Mouse (Mus musculus): Measurements from ENCODE around the gene Dhx29.

Gene Dhx29

DNA sequence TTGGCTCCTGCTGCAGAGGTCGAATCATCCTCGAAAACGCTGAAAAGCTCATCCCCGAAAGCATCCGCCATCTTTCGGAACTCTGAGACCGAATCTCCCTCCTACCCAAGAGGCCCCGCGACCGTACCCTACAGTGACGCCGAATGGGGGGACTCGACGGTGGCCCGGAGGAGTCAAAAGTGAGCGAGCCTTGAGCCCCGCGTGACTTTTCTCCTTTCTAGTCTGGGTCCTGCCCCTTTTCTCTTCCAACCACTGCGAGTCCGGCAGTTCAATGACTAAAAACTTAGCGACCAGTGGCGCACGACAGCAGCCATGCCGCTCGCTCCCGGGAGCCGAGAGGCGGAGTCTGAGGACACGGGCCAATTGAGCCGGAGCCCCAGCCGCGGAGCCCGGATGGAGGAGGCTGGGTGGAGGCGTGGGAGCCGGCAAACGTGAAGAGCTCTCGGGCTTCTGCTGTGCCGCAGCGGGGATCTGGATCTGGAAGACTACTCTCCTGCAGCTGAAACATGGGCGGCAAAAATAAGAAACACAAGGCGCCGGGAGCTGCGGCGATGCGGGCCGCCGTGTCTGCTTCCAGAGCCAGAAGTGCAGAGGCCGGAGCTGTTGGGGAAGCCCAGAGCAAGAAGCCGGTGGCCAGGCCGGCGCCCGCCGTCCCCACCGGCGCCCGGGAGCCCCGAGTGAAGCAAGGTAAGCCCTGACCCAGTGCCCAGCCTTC lies at the start of gene Dhx29, which contains the start of gene Mtrex:
Gene Dhx29, plus strand, starts transcription at position 168 of the 715 bp plus-strand sequence.
Gene Mtrex, minus strand, starts transcription at position 112 of the 715 bp plus-strand sequence.
- DNase-seq (ENCODE audit: extremely low spot score, low spot score), result peak; percentile 99

DNA sequence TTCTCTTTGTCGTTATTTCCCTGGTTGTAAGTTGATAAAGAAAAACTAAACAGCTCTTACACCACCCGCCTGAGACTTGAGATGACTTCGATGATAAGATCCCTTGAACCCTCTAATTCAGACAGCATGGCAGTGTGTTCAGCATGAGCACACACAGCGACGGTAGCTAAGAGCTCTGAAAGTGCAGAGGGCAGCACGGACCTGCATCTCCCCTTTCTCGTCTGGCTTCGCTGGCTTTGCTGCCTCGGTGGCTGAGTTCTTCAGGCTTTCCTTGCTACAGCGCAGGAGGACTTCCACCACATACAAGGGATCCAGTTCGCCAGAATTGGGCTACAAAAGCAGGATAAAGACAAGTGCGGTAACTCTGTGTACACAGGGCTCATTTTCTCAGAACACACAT lies 40.0 kb upstream of the Dhx29 start:
- DNase-seq (ENCODE audit: extremely low spot score, low spot score), result no peak

DNA sequence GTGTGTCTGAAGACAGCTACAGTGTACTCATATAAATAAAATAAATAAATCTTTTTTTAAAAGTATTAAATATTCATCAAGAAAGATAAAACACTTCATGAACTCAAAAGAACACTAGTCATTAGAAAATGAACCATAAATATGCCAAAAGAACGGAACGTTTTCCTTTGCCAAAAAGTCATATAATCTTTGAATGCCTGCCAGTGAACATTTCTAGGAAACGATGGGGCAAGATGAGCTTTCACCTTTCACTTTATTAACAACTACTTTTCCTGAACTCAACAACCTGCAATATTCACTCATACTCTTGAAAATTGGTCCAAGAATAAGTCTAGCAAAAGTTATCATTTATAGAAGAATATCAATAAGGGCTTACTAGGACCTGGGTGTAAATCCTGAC lies 25.1 kb upstream of the Dhx29 start:
- DNase-seq (ENCODE audit: extremely low spot score, low spot score), result no peak

DNA sequence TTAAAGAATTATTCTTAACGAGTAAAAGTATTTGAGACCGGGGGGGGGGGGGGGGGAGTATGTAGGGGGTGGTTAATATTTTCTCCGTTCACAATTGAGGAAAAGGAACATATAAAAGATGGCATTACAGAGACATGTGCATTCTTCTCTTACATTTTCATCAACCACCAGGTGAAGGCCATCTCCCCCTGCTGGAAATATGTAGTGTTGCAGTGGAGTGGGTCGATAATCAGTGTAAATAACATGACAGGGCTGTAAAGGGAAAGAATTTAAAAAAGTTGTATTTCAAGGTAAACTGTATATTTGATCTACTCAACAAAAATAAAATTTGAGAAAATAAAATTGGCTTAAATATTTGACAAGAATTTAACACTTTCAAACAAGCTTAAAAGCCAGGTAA lies 17.6 kb upstream of the Dhx29 start:
- peak; percentile 24 for DNase-seq (ENCODE audit: extremely low spot score, low spot score)

DNA sequence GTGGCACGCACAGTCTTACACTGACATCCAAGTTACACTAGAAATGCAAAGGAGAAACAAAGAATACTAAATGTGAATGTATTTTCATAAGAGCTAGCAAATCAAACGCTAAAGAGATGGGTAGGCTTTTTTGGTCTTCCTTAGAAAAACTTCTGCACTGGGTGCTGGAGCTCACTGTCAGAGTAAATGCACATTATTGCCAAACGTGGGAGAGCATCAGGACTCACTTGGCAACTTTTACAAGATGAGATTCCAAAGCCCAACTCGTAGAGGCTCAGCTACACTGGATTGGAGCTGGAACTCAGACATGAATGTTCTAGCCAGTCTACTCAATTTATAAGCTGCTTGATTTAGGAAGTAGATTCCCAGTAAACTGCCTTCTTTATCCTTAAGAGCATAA lies 16.8 kb upstream of the Dhx29 start:
- DNase-seq (ENCODE audit: extremely low spot score, low spot score), result no peak

DNA sequence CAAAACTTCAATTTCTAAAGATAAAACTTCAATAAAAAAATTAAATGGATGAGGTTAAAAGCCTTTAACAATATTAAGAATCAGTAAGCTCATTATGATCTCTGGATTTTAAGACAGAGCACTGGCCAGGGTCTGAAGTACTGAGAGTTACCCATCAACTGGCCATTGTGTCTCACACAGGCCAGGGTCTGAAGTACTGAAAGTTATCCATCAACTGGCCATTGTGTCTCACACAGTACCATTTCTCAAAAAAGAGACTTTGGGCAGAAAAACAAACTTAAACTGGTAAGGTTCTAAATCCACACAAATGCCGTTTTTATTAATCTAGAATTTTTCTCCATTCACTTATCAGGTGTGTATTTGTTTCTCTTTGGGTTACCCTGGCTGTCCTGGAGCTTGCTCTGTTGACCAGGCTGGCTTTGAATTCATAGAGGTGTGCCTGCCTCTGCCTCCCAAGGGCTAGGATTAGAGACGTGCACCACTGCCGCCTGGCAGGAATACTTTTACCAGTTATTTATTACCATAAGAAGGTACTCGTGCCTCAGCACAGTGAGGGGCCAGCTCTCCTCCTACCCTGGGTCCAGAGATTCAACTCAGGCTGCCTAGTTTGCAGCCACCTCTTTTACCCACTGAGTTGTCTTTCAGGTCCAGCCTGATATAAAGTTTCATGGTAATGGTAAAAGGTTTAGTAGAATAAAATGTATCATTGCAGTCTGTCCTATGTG lies 8.0 kb upstream of the Dhx29 start:
- DNase-seq (ENCODE audit: extremely low spot score, low spot score), result no peak

DNA sequence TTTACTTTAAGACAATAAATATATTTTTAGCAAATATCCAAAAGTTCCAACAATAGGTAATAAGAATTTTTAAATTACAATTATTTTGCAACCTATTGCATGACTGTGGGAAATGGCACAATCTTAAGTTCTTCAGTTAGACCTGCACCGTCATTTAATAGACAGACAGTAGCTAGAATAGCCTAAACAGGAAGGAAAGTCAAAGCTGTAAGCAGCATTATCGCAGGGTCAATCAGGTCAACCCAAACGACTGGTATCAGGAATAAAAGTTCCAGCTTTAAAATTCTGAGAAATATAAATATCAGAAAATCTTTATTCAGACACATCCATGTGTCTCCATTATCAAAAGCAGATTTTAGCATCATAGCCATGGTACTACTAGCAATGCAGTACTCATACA lies 6.3 kb upstream of the Dhx29 start:
- DNase-seq (ENCODE audit: extremely low spot score, low spot score), result no peak

DNA sequence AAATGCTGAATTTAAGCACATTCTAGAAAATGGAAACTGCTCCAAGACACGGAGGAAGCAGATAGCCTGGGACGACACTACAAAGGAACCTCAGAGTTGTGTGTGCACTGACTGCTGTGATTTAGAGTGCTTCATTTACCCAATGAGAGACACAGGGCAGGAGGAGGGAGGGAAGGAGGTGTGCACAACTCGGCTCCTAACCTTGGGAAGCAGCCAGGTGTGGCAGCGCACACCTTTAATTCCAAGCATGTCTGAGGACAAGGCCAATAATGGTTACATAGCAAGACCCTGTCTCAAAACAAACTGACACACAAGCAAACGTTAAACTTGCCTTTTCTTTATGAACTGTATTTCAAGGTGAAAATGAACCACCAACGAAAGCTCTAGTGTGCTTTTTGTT lies 2.0 kb upstream of the Dhx29 start:
- DNase-seq (ENCODE audit: extremely low spot score, low spot score), result no peak

DNA sequence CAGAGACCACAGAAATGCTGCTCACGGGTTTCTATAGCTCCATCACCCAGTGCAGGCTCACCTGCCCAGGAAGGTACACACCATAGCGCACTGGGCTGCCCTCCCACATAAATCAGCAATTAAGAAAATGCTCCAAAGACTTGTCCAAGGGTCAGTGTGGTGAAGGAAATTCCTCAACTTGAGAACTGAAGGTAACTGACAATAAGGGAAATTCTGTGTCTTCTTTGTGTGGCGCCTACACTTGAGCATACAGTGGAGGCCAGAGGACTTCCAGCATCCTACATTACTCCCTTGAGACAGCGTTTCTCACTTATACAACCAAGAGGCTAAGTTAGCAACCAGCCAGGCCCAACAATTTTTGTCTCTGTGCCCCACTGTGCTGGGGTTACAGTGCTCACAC lies 1.3 kb upstream of the Dhx29 start:
- no peak for DNase-seq (ENCODE audit: extremely low spot score, low spot score)

DNA sequence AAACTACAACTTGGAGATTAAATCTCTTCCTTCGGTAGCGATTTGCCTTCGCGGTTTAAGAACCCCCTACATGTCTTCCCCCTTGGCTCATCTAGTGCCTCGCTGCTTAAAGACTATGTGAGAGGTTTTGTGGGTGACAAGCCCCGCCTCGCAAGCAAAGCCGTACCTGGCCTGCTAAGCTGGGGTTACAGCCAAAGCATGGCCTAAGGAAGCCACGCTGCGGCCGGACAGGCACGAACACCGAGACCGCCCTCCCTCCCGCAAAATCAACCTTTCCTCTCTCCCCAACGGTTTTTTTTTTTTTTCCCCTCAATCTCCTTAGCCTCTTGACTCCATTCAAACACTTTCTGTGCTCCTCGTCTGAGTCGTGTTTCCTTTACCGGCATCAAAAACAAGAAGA lies 458 bp upstream of the Dhx29 start:
- DNase-seq (ENCODE audit: extremely low spot score, low spot score), result no peak

DNA sequence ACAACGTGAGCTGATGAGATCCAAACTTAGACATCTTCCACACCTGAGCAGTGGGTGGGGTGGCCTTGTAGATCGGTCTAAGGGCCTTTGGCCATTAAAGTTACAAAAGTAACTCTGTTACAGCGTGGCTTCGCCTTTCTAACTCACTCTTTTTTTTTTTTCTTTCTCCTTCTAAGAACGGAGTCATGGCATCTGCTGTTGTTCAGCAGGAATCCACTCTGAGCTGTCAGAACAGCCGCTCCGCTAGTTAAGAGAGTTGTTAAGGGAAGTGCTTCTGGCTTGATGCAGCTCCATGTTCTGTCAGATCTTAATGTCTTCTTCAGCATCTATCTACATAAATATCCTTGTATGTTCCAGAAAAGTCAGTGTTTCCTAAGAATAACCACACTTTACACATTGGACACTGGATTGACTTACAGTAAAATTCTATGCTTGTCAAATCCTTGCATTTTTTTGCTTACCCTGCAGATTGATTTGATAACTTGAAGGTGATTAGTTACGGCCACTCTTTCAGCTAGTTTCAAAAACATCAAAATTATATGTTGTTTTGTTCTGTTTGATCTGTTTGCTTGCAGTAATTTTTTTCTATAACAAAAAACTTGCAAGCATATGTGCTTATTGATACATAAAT lies 899 bp downstream of the Dhx29 start:
- no peak for DNase-seq (ENCODE audit: extremely low spot score, low spot score)

DNA sequence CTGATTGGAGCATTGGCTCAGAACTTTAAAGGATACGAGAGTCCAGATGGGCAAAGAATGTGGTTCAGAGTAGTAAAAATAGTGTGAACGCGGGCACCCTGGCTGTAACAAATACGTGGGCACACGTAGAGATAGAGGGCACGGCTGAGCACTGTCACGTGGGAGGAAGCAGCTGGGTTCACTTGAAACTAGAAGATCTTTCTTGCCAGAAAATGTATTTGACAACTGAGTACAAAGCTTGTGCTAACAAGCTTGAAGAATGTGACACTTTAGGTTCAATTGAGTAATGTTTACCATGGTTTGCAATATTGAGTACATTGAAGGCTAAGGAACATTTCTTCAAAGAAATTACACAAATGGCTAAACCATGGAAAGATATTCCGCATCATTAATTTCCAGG lies 10.9 kb downstream of the Dhx29 start:
- DNase-seq (ENCODE audit: extremely low spot score, low spot score), result no peak

DNA sequence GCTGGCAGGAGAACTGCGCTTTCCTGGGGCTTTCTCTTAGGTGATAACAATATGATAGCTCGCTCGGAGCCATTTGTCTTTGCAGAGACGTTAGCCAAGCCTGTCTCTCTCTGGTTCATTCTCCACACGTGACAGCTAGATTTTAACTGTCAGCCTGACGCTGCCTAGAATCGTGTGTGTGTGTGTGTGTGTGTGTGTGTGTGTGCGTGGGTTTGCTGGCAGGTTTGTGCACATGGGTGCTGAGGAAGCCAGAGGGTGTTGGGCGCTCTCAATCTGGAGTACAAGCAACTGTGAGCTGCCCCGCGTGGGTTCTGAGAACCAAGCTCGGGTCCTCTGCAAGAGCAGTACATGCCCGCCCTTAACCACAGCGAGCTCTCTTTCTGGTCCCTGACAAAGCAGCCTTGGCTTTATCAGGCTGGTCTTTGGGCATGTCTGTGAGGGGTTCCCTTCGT lies 14.7 kb downstream of the Dhx29 start:
- DNase-seq (ENCODE audit: extremely low spot score, low spot score), result no peak

DNA sequence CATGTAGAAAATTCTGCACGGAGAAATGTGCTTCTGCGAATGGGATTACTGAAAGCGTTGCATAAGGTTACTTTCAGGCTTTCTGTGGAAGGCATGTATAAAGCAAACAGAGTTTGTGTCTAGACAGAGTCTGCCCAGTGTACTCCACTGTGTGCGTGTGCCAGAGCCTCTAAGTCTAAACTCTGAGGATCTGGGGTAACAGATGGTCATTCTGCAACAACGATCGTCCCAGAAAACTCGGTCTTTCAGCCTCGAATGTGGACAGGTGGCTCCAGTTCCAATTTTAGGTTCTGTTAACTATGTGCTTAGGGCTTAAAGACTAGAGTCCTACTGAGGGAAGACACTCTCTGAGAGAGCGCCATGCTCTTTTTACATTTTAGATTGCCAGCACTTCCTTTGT lies 18.1 kb downstream of the Dhx29 start:
- DNase-seq (ENCODE audit: extremely low spot score, low spot score), result no peak

DNA sequence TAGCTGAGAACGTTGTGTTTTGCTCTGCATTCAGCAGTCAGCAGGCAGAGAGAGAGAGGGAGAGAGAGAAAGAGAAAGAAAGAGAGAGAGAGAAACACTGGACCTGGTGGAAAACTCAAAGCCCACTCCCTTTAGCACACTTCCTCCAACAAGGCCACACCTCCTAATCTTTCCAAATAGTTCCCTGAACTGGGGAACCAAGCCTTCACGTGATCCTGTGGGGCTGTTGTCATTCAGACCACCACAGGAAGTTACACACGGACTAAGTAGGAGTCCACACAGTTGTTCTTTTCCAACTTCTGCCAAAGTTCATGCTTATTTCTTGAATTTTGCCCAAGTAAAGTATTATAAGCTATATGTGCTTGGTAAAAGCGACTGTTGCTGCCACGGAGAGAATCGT lies 18.6 kb downstream of the Dhx29 start:
- DNase-seq (ENCODE audit: extremely low spot score, low spot score), result no peak

DNA sequence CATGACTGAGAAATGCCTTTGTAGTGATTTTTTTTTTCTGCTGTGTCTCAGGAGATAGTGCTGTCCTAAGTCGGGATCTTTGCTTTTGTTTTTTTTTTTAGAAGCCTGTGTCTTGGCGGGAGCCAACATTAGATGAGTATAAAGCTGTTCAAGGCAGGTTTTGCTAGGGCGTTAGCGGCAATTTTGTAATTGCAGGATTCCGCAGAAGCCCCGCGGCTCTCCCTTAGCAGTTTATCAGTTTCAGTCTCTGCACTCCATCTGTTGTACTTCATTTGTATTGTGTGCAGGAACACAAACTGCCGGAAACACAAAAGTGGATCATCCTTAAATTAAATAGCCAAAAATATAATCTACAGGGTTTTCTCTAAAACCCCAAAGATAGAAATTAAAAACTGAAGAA lies 26.8 kb downstream of the Dhx29 start:
- no peak for DNase-seq (ENCODE audit: extremely low spot score, low spot score)

DNA sequence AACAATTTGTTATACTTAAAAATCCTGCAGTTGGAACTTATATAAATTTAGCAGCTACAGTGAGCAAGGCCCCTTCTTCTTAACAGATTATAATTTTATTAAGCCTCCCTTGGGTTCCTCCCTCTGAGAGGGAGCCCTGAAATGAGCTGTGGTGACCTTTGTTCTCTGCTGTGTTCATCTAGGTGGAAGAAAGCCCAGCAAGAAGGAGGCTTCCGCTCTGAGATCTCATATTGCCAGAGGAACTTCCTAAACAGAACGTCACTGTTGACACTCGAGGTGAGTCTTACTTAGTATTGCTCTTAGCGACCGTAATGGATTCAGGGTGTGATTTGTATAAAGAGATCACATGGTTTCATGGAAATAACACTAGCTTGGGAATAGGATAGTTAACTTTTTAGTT lies 35.8 kb downstream of the Dhx29 start:
- DNase-seq (ENCODE audit: extremely low spot score, low spot score), result no peak

DNA sequence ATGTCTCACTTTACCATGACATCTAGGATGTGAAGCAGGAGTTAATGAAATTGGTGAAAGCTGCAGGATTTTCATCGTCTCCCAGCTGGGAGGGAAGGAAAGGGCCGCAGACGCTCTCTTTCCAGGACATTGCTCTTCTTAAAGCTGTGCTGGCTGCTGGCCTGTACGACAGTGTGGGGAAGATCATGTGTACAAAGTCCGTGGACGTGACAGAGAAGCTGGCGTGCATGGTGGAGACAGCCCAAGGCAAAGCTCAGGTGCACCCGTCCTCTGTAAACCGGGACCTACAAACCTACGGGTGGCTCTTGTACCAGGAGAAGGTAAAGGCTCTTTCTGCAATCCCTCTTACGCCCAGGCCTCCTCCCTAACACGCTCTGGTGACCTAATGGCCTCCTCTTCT lies 37.2 kb downstream of the Dhx29 start:
- DNase-seq (ENCODE audit: extremely low spot score, low spot score), result no peak

DNA sequence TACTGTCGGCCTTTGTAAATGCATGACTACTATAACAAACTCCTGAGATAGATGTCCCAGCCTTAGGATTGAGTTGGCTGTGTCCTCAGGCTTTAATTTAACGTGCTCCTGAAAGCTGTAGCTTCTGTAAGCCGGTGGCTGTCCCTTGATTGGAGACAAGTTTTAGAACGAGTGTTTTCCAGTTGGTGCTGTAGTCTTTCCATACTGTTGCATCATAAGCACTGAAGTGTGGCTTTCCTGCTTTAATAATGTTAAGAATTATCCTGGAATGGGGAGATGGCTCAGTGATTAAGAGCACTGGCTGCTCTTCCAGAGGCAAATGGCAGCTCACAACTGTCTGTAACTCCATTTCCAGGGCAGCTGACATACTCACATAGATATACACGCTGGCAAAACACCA lies 40.0 kb downstream of the Dhx29 start:
- DNase-seq (ENCODE audit: extremely low spot score, low spot score), result no peak

DNA sequence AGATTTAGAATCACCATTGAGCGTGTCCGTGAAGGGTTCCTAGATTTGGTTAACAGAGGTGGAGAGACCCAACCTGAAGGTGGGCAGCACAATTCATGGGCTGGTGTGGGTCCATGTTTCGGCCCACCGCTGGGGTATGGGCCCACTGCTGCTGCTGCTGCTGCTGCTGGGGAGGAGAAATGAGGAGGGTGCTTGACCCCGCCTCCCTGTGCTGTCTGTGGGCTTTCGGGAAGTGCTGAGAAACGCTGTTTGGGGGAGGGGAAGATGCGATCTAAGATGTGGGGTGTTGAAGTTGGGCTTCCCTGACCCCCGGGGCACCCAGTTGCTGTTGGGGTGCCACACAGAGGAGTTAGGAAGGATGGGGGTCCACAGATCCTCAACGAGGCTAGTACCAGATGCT lies 49.5 kb downstream of the Dhx29 start:
- DNase-seq (ENCODE audit: extremely low spot score, low spot score), result no peak

DNA sequence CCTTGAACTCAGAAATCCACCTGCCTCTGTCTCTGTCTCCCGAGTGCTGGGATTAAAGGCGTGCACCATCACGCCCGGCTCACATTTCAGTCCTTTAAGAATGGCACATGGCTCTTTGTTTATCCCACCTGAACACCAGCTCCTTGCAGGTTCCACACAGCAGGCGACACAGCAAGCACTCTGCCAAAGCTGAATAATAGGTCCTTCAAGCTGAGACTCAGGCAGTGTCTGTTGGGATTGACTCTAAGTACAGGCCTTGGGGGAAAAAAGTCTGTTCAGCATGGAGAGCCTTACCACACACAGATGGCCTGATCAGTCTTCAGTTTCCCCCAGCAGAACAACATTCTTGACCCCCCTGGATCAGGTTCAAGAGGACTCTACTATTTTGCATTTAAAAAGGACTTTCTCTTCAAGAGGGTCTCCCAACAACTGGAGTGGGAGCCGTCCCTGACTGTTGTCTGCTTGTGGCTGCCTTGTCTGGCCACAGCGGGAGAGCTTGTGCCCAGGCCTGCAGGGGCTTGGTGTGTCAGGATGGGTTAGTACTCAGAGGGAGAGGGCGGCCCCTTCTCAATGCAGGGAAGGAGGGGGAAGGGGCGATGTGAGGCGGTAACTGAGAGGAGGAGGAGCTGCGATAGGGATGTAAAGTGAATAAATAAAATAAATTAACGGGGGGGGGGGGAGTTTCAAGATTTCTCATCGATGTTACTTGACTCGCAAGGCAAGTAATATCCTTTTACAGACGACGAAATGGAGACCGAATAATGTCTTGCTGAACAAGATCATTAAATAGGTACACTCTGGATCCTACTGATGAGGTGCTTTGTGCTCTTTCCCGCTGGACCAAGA lies 58.6 kb downstream of the Dhx29 start:
- DNase-seq (ENCODE audit: extremely low spot score, low spot score), result peak; percentile 40

Measured in neural tube, embryonic 10.5 days (tissue).